In the genomic region with DNA sequence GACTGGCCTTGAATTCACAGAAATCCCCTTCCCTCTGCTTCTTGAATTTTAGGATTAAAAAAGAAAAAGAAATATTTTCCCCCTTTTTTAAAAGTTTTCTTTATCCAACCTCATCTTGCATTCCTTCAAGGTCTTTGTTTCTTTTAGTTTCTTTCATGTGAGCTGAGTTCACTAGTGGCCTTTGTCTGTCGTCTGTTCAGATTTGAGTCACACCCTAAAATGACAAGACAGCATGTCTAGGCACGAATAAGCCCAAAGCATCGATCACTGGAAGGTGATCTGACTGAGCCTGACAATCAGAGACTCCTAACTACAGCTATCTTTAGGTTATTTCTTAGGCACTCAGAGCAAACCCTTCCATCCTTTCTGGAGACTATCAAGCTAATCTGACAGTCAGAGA, we compare ENCODE assay signal across 21 mouse cellular contexts. TPM values are rescaled to one million over a fixed set of nuclear protein-coding genes. Genes with fewer than 3 reads are reported as not detected.
A peak's percentile ranks its signal among the peaks of the same experiment; 100 is the strongest.
DNase-seq lines count a peak whose midpoint lies in the region; ATAC-seq and TF ChIP-seq lines count a peak whose summit lies in the region.
"Had no signal": no experiment of that assay in that cellular context is flagged by ENCODE, and none has a peak within 500 bp of the region (broad histone marks: within the 10 kb centered on the region; RNA-seq: fewer than 3 reads in every experiment).

No protein-coding gene starts in this region.

- no peaks in the 10 kb centered on the region for H3K27me3 ChIP-seq in CH12.LX (replicated peaks)
- H3K27me3 ChIP-seq in forebrain, embryonic 11.5 days (ENCODE audit: control insufficient read depth, insufficient read depth, low read length), result no peaks in the 10 kb centered on the region
- H3K27me3 ChIP-seq: embryonic facial prominence, embryonic 12.5 days; forebrain, embryonic 12.5 days had no signal

- no peak overlapping the region for H3K4me3 ChIP-seq in CH12.LX (replicated peaks in 1 of 3; ENCODE audit: low read depth in 2 of 3, low read length in 2 of 3, poor library complexity in 1 of 3)
- no peak overlapping the region for H3K4me3 ChIP-seq in forebrain, embryonic 11.5 days (ENCODE audit: low read depth, low read length)
- H3K4me3 ChIP-seq: embryonic facial prominence, embryonic 10.5 days; embryonic facial prominence, embryonic 12.5 days; forebrain, embryonic 12.5 days had no signal

- no peaks in the 10 kb centered on the region for H3K79me2 ChIP-seq in CH12.LX (replicated peaks; ENCODE audit: control insufficient read depth, extremely low read depth, insufficient read depth, poor library complexity, severe bottlenecking)

- TF ChIP-seq POLR2A in CH12.LX (IDR thresholded peaks at IDR 0.05; ENCODE audit: low read depth, low read length), result no peak

- no peaks in the 10 kb centered on the region for H3K36me3 ChIP-seq in CH12.LX (replicated peaks in 1 of 2; ENCODE audit: control insufficient read depth in 1 of 2, insufficient read depth in 1 of 2, low read length in 1 of 2)
- no peaks in the 10 kb centered on the region for H3K36me3 ChIP-seq in forebrain, embryonic 11.5 days (ENCODE audit: control insufficient read depth, insufficient read depth, low read length)
- H3K36me3 ChIP-seq: embryonic facial prominence, embryonic 10.5 days; embryonic facial prominence, embryonic 12.5 days; forebrain, embryonic 12.5 days had no signal

- H3K4me2 ChIP-seq in CH12.LX (ENCODE audit: insufficient read depth, low read depth, poor library complexity, severe bottlenecking), result peak overlapping the region; percentile 24
- no peak overlapping the region for H3K4me2 ChIP-seq in forebrain, embryonic 11.5 days (ENCODE audit: low read depth, low read length, severe bottlenecking)
- H3K4me2 ChIP-seq: embryonic facial prominence, embryonic 12.5 days; forebrain, embryonic 12.5 days had no signal

- no peak overlapping the region for H3K27ac ChIP-seq in CH12.LX (ENCODE audit: insufficient read depth, low read depth)
- no peak overlapping the region for H3K27ac ChIP-seq in forebrain, embryonic 11.5 days (ENCODE audit: low read depth, low read length)
- H3K27ac ChIP-seq: embryonic facial prominence, embryonic 10.5 days; embryonic facial prominence, embryonic 12.5 days; forebrain, embryonic 12.5 days had no signal

- H3K9ac ChIP-seq in CH12.LX (ENCODE audit: insufficient read depth, low read depth), result peak overlapping the region; percentile 3; the same call in 1 of the 2 replicates
- H3K9ac ChIP-seq in forebrain, embryonic 11.5 days (ENCODE audit: low read length), result no peak overlapping the region
- H3K9ac ChIP-seq: embryonic facial prominence, embryonic 12.5 days; forebrain, embryonic 12.5 days had no signal

- dilution Hi-C loops in CH12.LX (cut with MboI; ENCODE audit: extremely low pct_ligation_motif_present, extremely low pct_unique_long_range_greater_than_20kb, low sequenced_read_pairs), result no loop called here

- 61% methylated on average over 3 of the region's 3 CpGs for WGBS in forebrain, embryonic 11.5 days

- TF ChIP-seq EP300 in CH12.LX (IDR thresholded peaks at IDR 0.05; ENCODE audit: low read length), result peak; percentile 85

- ATAC-seq in forebrain, embryonic 11.5 days (replicated peaks; ENCODE audit: low FRiP score), result no peak
- ATAC-seq: forebrain, embryonic 14.5 days; forebrain, embryonic 16.5 days had no signal

- TF ChIP-seq RAD21 in CH12.LX (IDR thresholded peaks at IDR 0.05; ENCODE audit: low read depth, low read length), result no peak

- peak; percentile 52 for DNase-seq in CD4-positive helper T cell, adult 2 months (ENCODE audit: low read depth, low spot score)
- DNase-seq in CD4-positive, CD25-positive, alpha-beta regulatory T cell, adult 2 months (ENCODE audit: low read depth, low spot score), result peak; percentile 57
- DNase-seq in CH12.LX (ENCODE audit: extremely low read depth), result peak; percentile 76
- peak; percentile 75 for DNase-seq in induced T-regulatory cell, adult 2 months (ENCODE audit: low read depth)
- no peak for DNase-seq in frontal cortex, postnatal 25 days (ENCODE audit: low spot score in 2 of 2)
- DNase-seq in forebrain, embryonic 11.5 days (ENCODE audit: low spot score), result no peak
- no peak for DNase-seq in kidney, postnatal 10 days
- DNase-seq in kidney, adult 11 months, result no peak
- DNase-seq: adrenal gland, adult 8-10 months; adrenal gland, postnatal 14 days; adrenal gland, postnatal 36 days; cerebellum, adult 11-12 months; cerebellum, adult 2 months; cerebellum, adult 9-10 months; cerebellum, postnatal 10 days; cerebellum, postnatal 25 days had no signal

- no peaks in the 10 kb centered on the region for H3K9me3 ChIP-seq in CH12.LX (replicated peaks; ENCODE audit: low read length)
- H3K9me3 ChIP-seq in forebrain, embryonic 11.5 days (ENCODE audit: control insufficient read depth, low read length), result no peaks in the 10 kb centered on the region
- H3K9me3 ChIP-seq: embryonic facial prominence, embryonic 10.5 days; embryonic facial prominence, embryonic 12.5 days; forebrain, embryonic 12.5 days had no signal

- peaks cover 14 to 42% of the 10 kb centered on the region in 2 experiments for H3K4me1 ChIP-seq in CH12.LX (ENCODE audit: control insufficient read depth in 1 of 2, insufficient read depth in 2 of 2)
- H3K4me1 ChIP-seq in forebrain, embryonic 11.5 days (replicated peaks; ENCODE audit: control insufficient read depth, insufficient read depth, low read length), result no peaks in the 10 kb centered on the region
- H3K4me1 ChIP-seq: embryonic facial prominence, embryonic 12.5 days; forebrain, embryonic 12.5 days had no signal

- TF ChIP-seq CTCF in CH12.LX (conservative IDR thresholded peaks at IDR 0.05 in 1 of 2, IDR thresholded peaks at IDR 0.05 in 1 of 2; ENCODE audit: low read depth in 2 of 2, low read length in 2 of 2), result no peak

- in situ Hi-C loops in CH12.LX (cut with MboI; ENCODE audit: low pct_ligation_motif_present, low pct_unique_long_range_greater_than_20kb, low sequenced_read_pairs), result no loop called here

TF ChIP-seq in CH12.LX, 34 proteins besides CTCF, POLR2A, EP300 and RAD21:
- TF ChIP-seq BHLHE40 (IDR thresholded peaks at IDR 0.05; ENCODE audit: low read depth, low read length) (peak; percentile 86), JUN (IDR thresholded peaks at IDR 0.05; ENCODE audit: insufficient read depth, low read depth, low read length) (peak; percentile 77), SMC3 (IDR thresholded peaks at IDR 0.05; ENCODE audit: low read depth, low read length) (no peak), MYC (IDR thresholded peaks at IDR 0.05; ENCODE audit: low read depth, low read length) (0 out of 2 replicates have a peak, but pooled peaks have one; percentile 20), ZC3H11A (IDR thresholded peaks at IDR 0.05; ENCODE audit: low read depth, low read length) (no peak), E2F4 (IDR thresholded peaks at IDR 0.05; ENCODE audit: insufficient replicate concordance, low read depth, low read length) (no peak), JUND (conservative IDR thresholded peaks at IDR 0.05; ENCODE audit: low read depth, low read length) (peak; percentile 90), ETS1 (conservative IDR thresholded peaks at IDR 0.05; ENCODE audit: low read depth, low read length) (peak; percentile 71; the same call in 1 of the 2 replicates), NRF1 (IDR thresholded peaks at IDR 0.05; ENCODE audit: low read depth, low read length) (no peak), SIN3A (IDR thresholded peaks at IDR 0.05; ENCODE audit: low read length) (peak; percentile 73; the same call in 1 of the 2 replicates), MEF2A (IDR thresholded peaks at IDR 0.05; ENCODE audit: borderline replicate concordance, low read depth, low read length) (peak; percentile 82), ZNF384 (IDR thresholded peaks at IDR 0.05; ENCODE audit: low read depth, low read length) (peak; percentile 62; the same call in 1 of the 2 replicates), CHD1 (IDR thresholded peaks at IDR 0.05; ENCODE audit: low read depth, low read length) (peak; percentile 98), IRF4 (IDR thresholded peaks at IDR 0.05; ENCODE audit: low read depth, low read length) (peak; percentile 96), MXI1 (IDR thresholded peaks at IDR 0.05; ENCODE audit: low read depth, low read length) (peak; percentile 68; the same call in 1 of the 2 replicates)

RNA-seq across cellular contexts. Expression of gene S1pr1, which starts 13.3 kb away (rescaled TPM):
- total RNA-seq in CH12.LX (2012; rRNA removed) (1.4 and 1.8 TPM in 2 replicates), CH12.LX (2014; rRNA removed) (4.1 and 4.6 TPM in 2 replicates)
- polyA plus RNA-seq in CH12.LX (2012; ENCODE audit: insufficient read length, low read depth), result 6.1 and 7.1 TPM in 2 replicates
- polyA plus RNA-seq in forebrain, embryonic 11.5 days (2014; fragmentation: Nextera tagmentation; extraction: Ambion mirVana), result 35.3 and 35.9 TPM in 2 replicates

Comparison
In these comparisons a context has a peak if more than half of its experiments do, and no peak if none do; other contexts are left out.
1. DNase-seq: peak in CD4-positive helper T cell, adult 2 months (single experiment), CD4-positive, CD25-positive, alpha-beta regulatory T cell, adult 2 months (single experiment), CH12.LX (single experiment) and induced T-regulatory cell, adult 2 months (single experiment); none in frontal cortex, postnatal 25 days (0 of 2), forebrain, embryonic 11.5 days (single experiment), kidney, postnatal 10 days (single experiment) and kidney, adult 11 months (single experiment).